Mouse (Mus musculus): ENCODE results near the gene Vmn1r233. TPM values are rescaled to one million over a fixed set of nuclear protein-coding genes. Genes with fewer than 3 reads are reported as not detected.

Gene Vmn1r233
- total RNA-seq (2021) = not detected
- long read RNA-seq, experiment 1 = 0 reads
- long read RNA-seq, experiment 2 = 0 reads

GRCm38 (mm10) chr17:20996364-20996763 is at the start of gene Vmn1r233:
Vmn1r233 (minus strand) TSS chr17:20996464.
- DNase-seq (ENCODE audit: low spot score in 2 of 2) = no peak

DNA sequence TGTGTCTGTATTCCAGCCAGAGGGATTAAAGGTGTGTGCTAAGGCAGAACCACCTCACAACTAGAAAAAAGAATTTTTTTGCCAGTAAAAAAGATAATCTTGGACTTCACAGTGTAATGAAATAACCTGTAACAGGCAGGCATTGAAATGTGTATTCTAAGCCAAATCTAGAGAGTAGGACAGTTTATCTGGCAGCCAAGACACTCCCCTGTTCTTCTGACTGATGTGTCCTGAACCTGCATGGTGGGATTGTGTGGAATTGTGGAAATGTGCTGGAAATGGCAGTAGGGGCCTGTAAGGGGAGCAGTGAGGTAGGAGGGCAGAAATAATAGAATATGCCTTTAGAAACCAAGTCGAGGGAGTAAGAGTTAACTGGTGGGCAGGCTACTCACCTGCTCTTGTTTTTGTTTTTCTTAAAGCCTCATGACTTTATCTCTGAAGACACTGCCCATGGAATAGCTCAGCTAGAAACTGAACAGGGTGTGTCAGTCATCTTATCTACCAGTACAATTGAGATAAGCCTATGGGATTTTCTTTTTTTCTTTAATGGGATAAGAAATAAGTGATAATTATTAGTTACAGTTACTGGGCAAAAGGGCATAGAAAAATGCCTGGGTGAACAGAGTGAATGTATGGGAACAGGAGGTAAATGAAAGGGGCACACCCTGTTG is 22.3 kb upstream of the Vmn1r233 start:
- DNase-seq (ENCODE audit: low spot score in 2 of 2) = no peak

- DNase-seq (ENCODE audit: low spot score in 2 of 2) = no peak
Observed at GRCm38 (mm10) chr17:21009726-21010125, 13.5 kb upstream of the Vmn1r233 start.

DNA sequence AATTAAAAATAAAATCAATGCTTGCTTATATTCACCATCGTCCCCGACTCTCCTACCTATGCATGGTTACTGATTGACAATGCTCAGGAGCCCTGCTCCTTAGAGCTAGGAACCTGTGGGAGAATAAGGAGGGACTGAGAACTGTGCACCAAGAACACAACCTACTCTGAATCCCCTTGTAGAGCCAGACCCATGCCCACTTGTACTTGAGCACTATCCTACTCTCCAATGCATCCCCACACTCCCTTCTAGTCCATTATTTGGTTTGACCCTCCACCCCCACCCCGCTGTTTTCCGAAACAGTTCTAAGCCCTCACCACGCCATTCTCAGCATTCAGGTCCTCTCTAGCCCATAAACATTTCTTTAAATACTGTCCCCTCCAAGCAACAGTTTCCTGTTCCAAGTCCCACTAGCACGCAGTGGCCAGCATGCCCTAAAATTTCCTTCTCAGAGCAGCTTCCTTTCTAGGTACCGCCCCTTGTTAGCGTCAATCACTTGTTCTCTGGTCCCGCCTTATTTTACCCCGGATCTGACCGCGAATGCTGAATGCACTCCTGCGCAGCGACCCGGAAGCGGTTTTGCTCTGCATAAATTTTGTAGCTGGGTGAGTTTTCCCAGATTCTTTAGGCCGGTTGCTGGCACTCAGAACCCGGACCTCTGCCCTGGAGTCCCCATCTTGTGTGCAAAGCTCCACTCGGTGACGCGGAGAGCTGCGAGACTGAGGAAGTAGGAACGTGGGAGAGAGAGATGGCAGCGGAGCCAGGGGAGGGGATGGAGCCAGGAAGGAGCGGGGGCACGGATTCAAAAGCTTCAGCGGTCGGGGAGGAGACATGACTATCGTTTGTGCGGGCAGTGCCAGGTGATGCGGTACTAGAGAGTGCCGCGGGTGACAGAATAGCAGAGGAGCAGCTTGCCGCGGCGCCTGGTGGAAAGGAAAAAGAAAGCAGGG is 12.4 kb upstream of the Vmn1r233 start, which contains the start of gene Zfp160:
Zfp160 (plus strand) TSS at position 522 of the 950 bp plus-strand sequence.
- DNase-seq (ENCODE audit: low spot score in 2 of 2) = peak; percentile 61 to 84

DNA sequence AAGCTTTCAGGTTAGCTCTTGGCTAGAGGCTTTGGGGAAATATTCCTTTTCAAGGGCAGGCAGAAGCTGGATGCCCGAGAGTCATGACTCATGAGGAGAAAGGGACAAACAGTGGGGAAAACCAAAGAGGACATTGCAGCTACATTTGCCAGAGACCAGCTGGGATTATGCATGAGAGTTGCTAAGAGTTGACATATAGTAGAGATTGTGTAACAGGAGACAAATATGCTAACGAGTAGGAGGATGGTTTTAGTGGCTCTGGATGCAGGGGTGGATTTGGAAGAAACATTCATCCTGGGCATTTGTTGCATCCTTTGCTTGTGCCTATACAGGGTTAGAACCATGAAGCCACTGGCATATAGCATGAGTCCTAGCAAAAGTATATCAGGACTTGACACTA is 2.5 kb downstream of the Vmn1r233 start:
- DNase-seq (ENCODE audit: low spot score in 2 of 2) = no peak

GRCm38 (mm10) chr17:20966681-20967080 is 29.6 kb downstream of the Vmn1r233 start:
- DNase-seq (ENCODE audit: low spot score in 2 of 2) = no peak

DNA sequence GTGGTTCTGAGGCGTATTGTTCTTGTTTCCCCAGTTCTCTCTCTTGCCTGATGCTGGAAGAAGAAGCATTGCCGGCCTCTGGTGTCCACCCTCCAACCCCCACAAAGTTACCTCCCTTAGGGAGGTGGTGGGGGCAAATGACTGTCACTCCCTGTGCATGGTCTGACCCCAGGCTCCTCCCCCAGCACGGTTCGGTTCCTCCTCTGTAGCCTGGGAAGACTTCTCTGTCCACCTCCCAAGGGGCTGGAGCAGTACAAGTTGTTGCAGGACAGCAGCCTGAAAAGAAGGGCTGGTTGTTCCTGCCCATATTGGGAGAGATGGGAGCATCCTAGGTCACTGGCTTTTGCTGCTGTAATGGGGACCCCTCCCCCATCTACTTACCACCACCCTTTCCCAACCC is 30.8 kb downstream of the Vmn1r233 start:
- no peak for DNase-seq (ENCODE audit: low spot score in 2 of 2)

DNA sequence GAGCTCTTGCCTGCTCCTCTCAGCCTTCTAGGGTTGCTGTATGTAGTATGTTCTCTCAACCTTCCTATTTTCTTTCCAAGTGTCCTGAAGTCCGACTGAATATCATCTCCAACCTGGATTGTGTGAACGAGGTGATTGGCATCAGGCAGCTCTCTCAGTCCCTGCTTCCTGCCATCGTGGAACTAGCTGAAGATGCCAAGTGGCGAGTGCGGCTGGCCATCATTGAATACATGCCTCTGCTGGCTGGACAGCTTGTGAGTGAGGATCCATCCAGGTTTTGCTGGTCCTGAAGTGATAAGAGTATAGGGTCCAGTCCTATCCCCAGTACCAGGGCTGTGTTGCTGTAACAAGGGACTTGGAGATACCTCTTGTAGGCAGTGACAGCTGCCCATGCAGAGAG is 35.9 kb downstream of the Vmn1r233 start:
- DNase-seq (ENCODE audit: low spot score in 2 of 2) = no peak

DNA sequence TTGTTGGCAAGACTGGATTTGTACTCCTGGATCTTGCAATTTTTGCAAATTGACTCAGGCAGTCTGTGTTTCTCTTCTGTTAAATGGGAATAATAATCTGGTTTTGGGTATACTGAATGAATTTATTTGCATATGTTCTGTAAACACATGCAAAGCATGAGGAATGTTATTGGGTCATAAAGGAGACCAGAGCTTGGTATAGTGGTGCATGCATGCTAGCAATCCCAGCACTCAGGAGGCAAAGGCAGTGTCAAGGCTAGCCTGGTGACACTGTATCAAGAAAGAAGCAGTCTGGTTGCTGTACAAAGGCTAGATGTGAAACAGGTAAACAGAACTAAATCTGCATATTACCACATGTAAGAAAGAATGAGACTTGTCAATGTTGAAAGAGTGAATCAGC is 49.6 kb downstream of the Vmn1r233 start:
- DNase-seq (ENCODE audit: low spot score in 2 of 2) = no peak

DNA sequence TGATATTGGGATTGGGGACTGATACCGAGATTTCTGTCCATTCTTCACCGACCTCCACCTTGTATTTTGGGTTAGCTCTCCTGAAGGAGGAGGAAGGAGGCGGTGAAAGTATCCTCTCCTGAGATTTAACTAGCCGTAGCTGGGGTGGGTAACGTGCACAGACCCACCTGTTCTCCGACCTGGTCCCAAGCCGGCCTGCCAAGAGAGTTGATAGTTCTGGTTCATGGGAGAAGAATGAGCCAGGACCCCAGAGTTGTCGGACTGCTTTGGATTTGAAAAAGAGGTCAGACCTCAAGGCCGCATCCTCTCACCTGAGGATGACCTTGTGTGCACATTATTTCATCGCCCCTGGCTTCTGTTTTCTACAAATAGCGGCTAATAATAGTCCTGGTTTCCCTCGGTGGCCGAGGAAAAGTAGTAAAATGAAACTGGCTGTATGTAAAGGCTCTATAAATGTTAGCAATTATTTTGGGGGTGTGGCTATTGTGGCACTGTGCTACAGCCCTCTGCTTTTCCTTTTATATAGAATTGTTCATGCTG is 50.2 kb downstream of the Vmn1r233 start:
- DNase-seq (ENCODE audit: low spot score in 2 of 2) = peak in 1 of 2 experiments; percentile 14

DNA sequence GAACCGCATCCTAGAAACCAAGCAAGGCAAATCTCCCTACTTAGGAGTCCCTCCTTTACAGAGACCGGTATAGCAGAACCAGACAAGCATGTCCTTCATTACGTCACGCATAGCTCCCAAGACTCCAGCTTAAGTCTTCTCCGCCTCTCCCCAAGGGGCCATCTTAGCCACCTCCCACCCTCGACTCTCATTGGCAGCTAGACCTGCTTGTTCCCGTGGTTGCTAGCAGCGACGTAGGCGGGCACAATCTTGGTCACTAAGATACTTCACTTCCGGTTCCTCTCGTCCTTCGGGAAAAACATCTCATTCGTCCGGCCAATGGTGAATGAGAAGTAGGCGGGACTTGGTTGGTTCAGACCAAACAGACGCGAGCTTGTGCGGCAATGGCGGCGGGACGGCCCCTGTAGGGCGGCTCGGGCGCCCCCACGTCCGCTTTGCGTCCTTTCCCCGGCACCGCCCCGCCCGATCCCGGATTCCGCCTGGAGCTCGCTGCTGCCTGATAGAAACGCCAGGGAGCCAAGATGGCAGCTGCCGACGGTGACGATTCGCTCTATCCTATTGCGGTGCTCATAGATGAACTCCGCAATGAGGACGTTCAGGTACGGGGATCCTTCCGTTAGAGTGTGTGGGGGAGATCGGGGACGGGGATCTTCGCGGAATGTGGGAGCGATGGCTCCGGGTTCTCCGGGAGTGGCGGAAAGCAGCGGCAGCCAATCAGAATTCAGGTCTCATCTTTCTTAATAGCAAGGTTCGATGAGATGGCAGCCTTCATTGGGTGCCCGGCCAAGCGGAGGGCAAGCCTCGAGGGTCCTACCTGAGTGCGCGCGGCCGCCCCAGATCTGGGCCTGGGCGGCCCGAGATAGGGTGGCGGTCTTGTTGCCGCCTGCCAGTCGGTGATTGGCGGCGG is 51.0 kb downstream of the Vmn1r233 start, which contains the start of gene Ppp2r1a:
Ppp2r1a (plus strand) TSS at position 327 of the 907 bp plus-strand sequence.
- DNase-seq (ENCODE audit: low spot score in 2 of 2) = peak; percentile 97

DNA sequence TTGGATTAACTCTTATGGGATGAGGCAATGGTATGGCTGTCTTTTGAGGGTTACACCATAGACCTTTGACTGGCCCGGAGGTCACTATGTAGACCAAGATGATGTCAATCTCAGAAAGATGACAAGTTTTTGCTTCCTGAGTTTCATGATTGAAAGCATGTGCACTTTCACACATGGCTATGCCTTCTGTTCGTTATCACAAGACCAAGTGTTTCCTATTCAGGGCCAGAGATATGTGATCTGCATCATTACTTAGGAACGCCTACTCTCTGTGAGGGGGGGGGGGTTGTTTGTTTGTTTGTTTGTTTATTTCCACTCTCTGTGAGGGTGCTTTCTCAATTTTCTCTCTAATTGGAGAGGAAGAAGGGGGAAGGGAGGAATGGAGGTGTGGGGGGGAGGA is 52.0 kb downstream of the Vmn1r233 start:
- DNase-seq (ENCODE audit: low spot score in 2 of 2) = no peak

Other genes starting within 250 kb of the Vmn1r233 start
- gene Vmn1r228, start 210.3 kb downstream of the Vmn1r233 start, total RNA-seq (2021) = not detected
- not detected for gene Vmn1r229, start 184.9 kb downstream of the Vmn1r233 start, total RNA-seq (2021)
- gene Vmn1r230, start 156.0 kb downstream of the Vmn1r233 start, total RNA-seq (2021) = not detected
- not detected for gene Vmn1r231, start 91.4 kb downstream of the Vmn1r233 start, total RNA-seq (2021)
- not detected for gene Vmn1r232, start 76.8 kb downstream of the Vmn1r233 start, total RNA-seq (2021)
- gene Ppp2r1a, start 51.2 kb downstream of the Vmn1r233 start, total RNA-seq (2021) = 100 to 1,000 TPM; 190 to 213 TPM
- 10 to 100 TPM; 16.3 to 19.8 TPM for gene Zfp160, start 12.4 kb upstream of the Vmn1r233 start, total RNA-seq (2021)
- gene Vmn1r234, start 229.6 kb upstream of the Vmn1r233 start, total RNA-seq (2021) = not detected

Data from gastrocnemius, postnatal 4 days (tissue).